Mouse (Mus musculus) liver, embryonic 11.5 days (tissue): Measurements from ENCODE around the gene Sim1. TPM values are rescaled to one million over a fixed set of nuclear protein-coding genes. Genes with fewer than 3 reads are reported as not detected.

Experiments used
- ATAC-seq: fragments of 200-750 bp; cut with Nextera tagmentation; replicated peaks from 2 replicates; pipeline ENCODE4 v1.8.0; 2017; ENCODE audit warnings: moderate number of reproducible peaks, mild to moderate bottlenecking, moderate TSS enrichment, moderate library complexity; ENCODE audit not compliant: low FRiP score
- DNase-seq: peaks from one replicate; pipeline ENCODE4 v3.0.0-alpha.2; 2017; ENCODE audit warnings: low spot score
- H3K27ac ChIP-seq: fragments of 300-500 bp; sonication (generic); 2 replicates; pipeline ENCODE4 v1.5.1; 2014; ENCODE audit warnings: mild to moderate bottlenecking, low read depth, low read length, control low read depth
- H3K27me3 ChIP-seq: fragments of 300-500 bp; sonication (generic); replicated peaks from 2 replicates; pipeline ENCODE4 v1.6.1; 2014; ENCODE audit warnings: low read length, mixed read lengths; ENCODE audit not compliant: control insufficient read depth, insufficient read depth
- H3K36me3 ChIP-seq: fragments of 300-500 bp; sonication (generic); 2 replicates; pipeline ENCODE4 v1.6.1; 2014; ENCODE audit warnings: mild to moderate bottlenecking, low read length, moderate library complexity, mixed read lengths; ENCODE audit not compliant: control insufficient read depth, insufficient read depth
- H3K4me1 ChIP-seq: fragments of 300-500 bp; sonication (generic); replicated peaks from 2 replicates; pipeline ENCODE4 v1.6.1; 2014; ENCODE audit warnings: low read length, mixed read lengths; ENCODE audit not compliant: control insufficient read depth, insufficient read depth
- H3K4me2 ChIP-seq: fragments of 300-500 bp; sonication (generic); 2 replicates; pipeline ENCODE4 v1.6.1; 2014; ENCODE audit warnings: mild to moderate bottlenecking, control low read depth, moderate library complexity
- H3K4me3 ChIP-seq: fragments of 300-500 bp; sonication (generic); 2 replicates; pipeline ENCODE4 v1.5.1; 2014; ENCODE audit warnings: low read depth, low read length, control low read depth
- H3K9ac ChIP-seq: fragments of 300-500 bp; sonication (generic); 2 replicates; pipeline ENCODE4 v1.6.1; 2014; ENCODE audit warnings: low read depth, low read length, control low read depth
- H3K9me3 ChIP-seq: fragments of 300-500 bp; sonication (generic); 2 replicates; pipeline ENCODE4 v1.6.1; 2016; ENCODE audit warnings: low read length, inconsistent platforms, mixed read lengths; ENCODE audit not compliant: control insufficient read depth
- WGBS: fragments of 180-500 bp; shearing (Covaris S2); extraction: QIAGEN DNeasy Blood & Tissue Kit; methylation state at CpG from one replicate; pipeline ENCODE4 v1.1.7; 2014; 5-methylcytosine and 5-hydroxymethylcytosine counted together
- polyA plus RNA-seq: library from polyadenylated mRNA; unstranded; fragments of >200 nt; fragmentation: Nextera tagmentation; extraction: Ambion mirVana; gene quantifications from 2 replicates; pipeline ENCODE4 v1.2.1, GENCODE M21; 2014

Gene Sim1
- polyA plus RNA-seq, 1 experiment from 2014 or later, result 0.04 TPM

DNA sequence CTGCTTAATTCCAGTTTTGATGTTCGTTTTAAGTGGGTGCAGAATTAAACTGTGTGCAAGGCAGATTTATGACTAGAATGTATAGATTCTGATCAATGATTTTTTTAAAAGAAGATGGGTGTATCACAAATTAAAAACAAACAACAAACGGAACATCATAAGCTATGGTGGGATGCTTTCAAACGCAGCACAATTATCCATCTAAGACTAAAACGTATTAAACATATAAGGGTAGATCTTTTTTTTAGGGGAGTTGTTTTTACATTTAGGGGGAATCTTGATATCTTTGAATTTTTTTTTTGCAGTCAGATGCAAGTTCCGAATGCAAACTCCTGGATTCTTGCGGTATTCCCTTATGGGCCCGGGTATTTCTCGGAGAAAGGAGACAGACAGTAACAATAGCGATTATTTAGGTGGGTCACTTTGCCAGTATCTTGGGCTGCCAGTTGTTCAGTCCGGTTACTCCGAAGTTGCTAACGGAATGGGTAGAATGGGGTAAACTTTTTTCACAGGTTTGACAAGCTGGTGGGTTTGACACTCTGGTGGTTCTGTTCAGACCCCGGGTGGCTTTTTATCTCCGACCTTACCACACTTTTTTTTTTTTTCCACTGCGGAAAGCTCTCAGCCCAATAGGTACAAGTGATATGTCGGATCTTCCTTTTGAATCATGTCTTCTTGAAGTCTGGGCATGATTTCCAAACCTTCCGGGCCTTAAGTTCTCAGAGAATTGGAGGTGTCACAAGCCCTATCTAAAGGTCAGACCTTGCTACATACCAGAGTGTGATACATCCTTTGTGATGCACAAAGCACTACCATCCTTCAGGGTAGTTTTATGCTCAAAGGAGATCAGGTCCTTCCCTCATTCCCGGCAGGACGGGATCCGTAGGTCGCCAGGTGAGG, 5.5 kb downstream of the Sim1 start:
- Histone ChIP-seq H3K9ac (no peak overlapping the region), H3K27ac (no peak overlapping the region), H3K4me1 (no peaks in the 10 kb centered on the region), H3K27me3 (peaks cover 90% of the 10 kb centered on the region), H3K9me3 (no peaks in the 10 kb centered on the region), H3K36me3 (no peaks in the 10 kb centered on the region), H3K4me3 (no peak overlapping the region), H3K4me2 (no peak overlapping the region)
- DNase-seq, result no peak
- 4% methylated on average over 21 of the region's 21 CpGs for WGBS
- ATAC-seq, result no peak

- Histone ChIP-seq H3K27me3 (peaks cover 90% of the 10 kb centered on the region), H3K4me3 (no peak overlapping the region), H3K27ac (no peak overlapping the region), H3K9ac (no peak overlapping the region), H3K4me2 (no peak overlapping the region), H3K9me3 (no peaks in the 10 kb centered on the region), H3K36me3 (no peaks in the 10 kb centered on the region), H3K4me1 (no peaks in the 10 kb centered on the region)
- no peak for DNase-seq
- 2% methylated on average over 42 of the region's 42 CpGs for WGBS
- ATAC-seq, result no peak
Measured at GRCm38 (mm10) chr10:50900746-50901600, 6.4 kb downstream of the Sim1 start.

DNA sequence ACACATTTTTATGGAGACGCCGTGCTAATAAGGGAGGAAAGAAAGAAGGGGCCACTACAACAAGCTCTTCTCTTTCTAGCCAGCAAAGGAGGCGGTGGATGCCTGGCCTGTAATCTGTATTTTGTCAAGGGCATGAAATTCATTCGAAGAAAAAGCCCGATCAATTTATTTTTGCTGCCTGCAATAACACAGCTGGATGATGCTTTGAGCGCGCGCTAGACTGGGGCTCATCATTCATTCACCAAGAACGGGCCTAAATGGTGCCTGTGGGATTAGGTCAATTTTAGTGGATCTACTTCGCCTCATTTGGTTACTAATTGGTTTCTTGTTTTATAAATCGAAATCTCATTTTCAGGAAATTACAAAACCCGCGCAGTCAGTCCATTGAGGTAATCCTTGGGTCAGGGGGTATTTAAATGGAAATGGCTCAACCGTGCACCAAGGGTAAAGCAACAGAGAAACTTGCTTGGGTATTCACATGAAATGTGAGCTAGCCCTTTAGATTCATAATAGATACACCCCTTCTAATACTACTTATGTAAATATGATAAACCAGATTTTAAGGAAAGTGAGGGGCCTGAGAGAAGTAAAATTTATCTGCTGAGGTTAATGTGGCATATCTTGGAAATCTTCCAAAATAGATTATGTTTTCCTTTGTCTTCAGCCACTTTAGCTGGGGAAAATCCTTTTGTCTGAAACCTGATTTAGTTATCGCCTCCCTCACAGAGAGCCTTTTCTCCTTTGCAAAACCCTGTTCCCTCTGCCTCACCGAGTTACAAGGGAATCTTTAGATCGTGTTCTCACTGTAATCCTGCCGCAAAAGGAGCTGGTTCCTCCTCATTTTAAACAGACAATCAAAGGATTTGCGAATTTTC, 7.3 kb downstream of the Sim1 start:
- DNase-seq, result no peak
- no peak overlapping the region for H3K4me2 ChIP-seq
- no peak overlapping the region for H3K27ac ChIP-seq
- H3K4me3 ChIP-seq, result no peak overlapping the region
- H3K9ac ChIP-seq, result no peak overlapping the region
- no peaks in the 10 kb centered on the region for H3K36me3 ChIP-seq
- WGBS, result 4% methylated on average over 19 of the region's 19 CpGs
- peaks cover 91% of the 10 kb centered on the region for H3K27me3 ChIP-seq
- H3K4me1 ChIP-seq, result no peaks in the 10 kb centered on the region
- no peak for ATAC-seq
- H3K9me3 ChIP-seq, result no peaks in the 10 kb centered on the region

- Histone ChIP-seq H3K27ac (no peak overlapping the region), H3K27me3 (peaks cover 94% of the 10 kb centered on the region), H3K9me3 (no peaks in the 10 kb centered on the region), H3K4me3 (no peak overlapping the region), H3K4me2 (no peak overlapping the region), H3K36me3 (no peaks in the 10 kb centered on the region), H3K4me1 (no peaks in the 10 kb centered on the region), H3K9ac (no peak overlapping the region)
- peak; percentile 40; the same call in 1 of the 2 replicates for ATAC-seq
- DNase-seq, result no peak
- WGBS, result 2% methylated on average over 43 of the region's 43 CpGs
Measured at GRCm38 (mm10) chr10:50902741-50903715, 8.5 kb downstream of the Sim1 start.

GRCm38 (mm10) chr10:50903846-50904763, 9.6 kb downstream of the Sim1 start:
- H3K9ac ChIP-seq, result no peak overlapping the region
- peaks cover 96% of the 10 kb centered on the region for H3K27me3 ChIP-seq
- no peak overlapping the region for H3K4me3 ChIP-seq
- no peaks in the 10 kb centered on the region for H3K9me3 ChIP-seq
- no peak overlapping the region for H3K27ac ChIP-seq
- H3K4me2 ChIP-seq, result no peak overlapping the region
- DNase-seq (no peak), ATAC-seq (no peak)
- H3K36me3 ChIP-seq, result no peaks in the 10 kb centered on the region
- no peaks in the 10 kb centered on the region for H3K4me1 ChIP-seq
- WGBS, result 5% methylated on average over 26 of the region's 26 CpGs

GRCm38 (mm10) chr10:50904764-50905701, 10.5 kb downstream of the Sim1 start:
- Histone ChIP-seq H3K9me3 (no peaks in the 10 kb centered on the region), H3K27me3 (peaks cover 100% of the 10 kb centered on the region), H3K9ac (no peak overlapping the region), H3K27ac (no peak overlapping the region), H3K36me3 (no peaks in the 10 kb centered on the region), H3K4me2 (no peak overlapping the region), H3K4me1 (no peaks in the 10 kb centered on the region), H3K4me3 (no peak overlapping the region)
- 11% methylated on average over 29 of the region's 29 CpGs for WGBS
- DNase-seq, result no peak
- no peak for ATAC-seq
